Mouse (Mus musculus): Measurements from ENCODE around the gene Brix1. TPM values are rescaled to one million over a fixed set of nuclear protein-coding genes. Genes with fewer than 3 reads are reported as not detected.

Brix1 gene
- polyA plus RNA-seq, 1 experiment = 48.2 TPM

GRCm38 (mm10) chr15:10495944-10496343 lies 10.2 kb upstream of the Brix1 start:
- peaks cover 38% of the 10 kb centered on the region for H3K36me3 ChIP-seq (replicated peaks; ENCODE audit: low read length)

GRCm38 (mm10) chr15:10490101-10490500 lies 4.4 kb upstream of the Brix1 start:
- peaks cover 57% of the 10 kb centered on the region for H3K36me3 ChIP-seq (replicated peaks; ENCODE audit: low read length)
- H3K27me3 ChIP-seq (replicated peaks) = no peaks in the 10 kb centered on the region
- no peak for TF ChIP-seq FLI1 (IDR thresholded peaks at IDR 0.05; ENCODE audit: low read length)
- no peak for TF ChIP-seq GATA1 (IDR thresholded peaks at IDR 0.05; ENCODE audit: borderline replicate concordance, low read length)
- peaks cover 10% of the 10 kb centered on the region for H3K4me1 ChIP-seq
- H3K9me3 ChIP-seq = no peaks in the 10 kb centered on the region
- no peak overlapping the region for H3K4me3 ChIP-seq (replicated peaks)

More at GRCm38 (mm10) chr15:10495944-10496343, 10.2 kb upstream of the Brix1 start:
- peaks cover 5% of the 10 kb centered on the region for H3K4me1 ChIP-seq
- TF ChIP-seq FLI1 (IDR thresholded peaks at IDR 0.05; ENCODE audit: low read length) (no peak), GATA1 (IDR thresholded peaks at IDR 0.05; ENCODE audit: borderline replicate concordance, low read length) (no peak)
- no peaks in the 10 kb centered on the region for H3K9me3 ChIP-seq
- H3K4me3 ChIP-seq (replicated peaks) = no peak overlapping the region
- H3K27me3 ChIP-seq (replicated peaks) = no peaks in the 10 kb centered on the region

GRCm38 (mm10) chr15:10487246-10487645 lies 1.5 kb upstream of the Brix1 start:
- Histone ChIP-seq H3K4me3 (replicated peaks) (peak overlapping the region; percentile 91), H3K4me1 (peaks cover 20% of the 10 kb centered on the region), H3K9me3 (no peaks in the 10 kb centered on the region), H3K27me3 (replicated peaks) (no peaks in the 10 kb centered on the region), H3K36me3 (replicated peaks; ENCODE audit: low read length) (peaks cover 50% of the 10 kb centered on the region)
- TF ChIP-seq FLI1 (IDR thresholded peaks at IDR 0.05; ENCODE audit: low read length) = no peak
- TF ChIP-seq GATA1 (IDR thresholded peaks at IDR 0.05; ENCODE audit: borderline replicate concordance, low read length) = no peak

GRCm38 (mm10) chr15:10486365-10486839 lies 655 bp upstream of the Brix1 start:
- Histone ChIP-seq H3K36me3 (replicated peaks; ENCODE audit: low read length) (peaks cover 49% of the 10 kb centered on the region), H3K4me3 (replicated peaks) (peak overlapping the region; percentile 91), H3K27me3 (replicated peaks) (no peaks in the 10 kb centered on the region)

GRCm38 (mm10) chr15:10470941-10471340 lies 14.8 kb downstream of the Brix1 start:
- peak overlapping the region; percentile 94 for H3K4me3 ChIP-seq (replicated peaks)
- H3K9me3 ChIP-seq = no peaks in the 10 kb centered on the region
- no peak for TF ChIP-seq FLI1 (IDR thresholded peaks at IDR 0.05; ENCODE audit: low read length)
- H3K27me3 ChIP-seq (replicated peaks) = no peaks in the 10 kb centered on the region
- peaks cover 24% of the 10 kb centered on the region for H3K36me3 ChIP-seq (replicated peaks; ENCODE audit: low read length)
- peaks cover 29% of the 10 kb centered on the region for H3K4me1 ChIP-seq

More at GRCm38 (mm10) chr15:10486365-10486839, 655 bp upstream of the Brix1 start:
- H3K4me1 ChIP-seq = peaks cover 20% of the 10 kb centered on the region
- H3K9me3 ChIP-seq = no peaks in the 10 kb centered on the region
- TF ChIP-seq GATA1 (IDR thresholded peaks at IDR 0.05; ENCODE audit: borderline replicate concordance, low read length) = no peak
- no peak for TF ChIP-seq FLI1 (IDR thresholded peaks at IDR 0.05; ENCODE audit: low read length)

- H3K36me3 ChIP-seq (replicated peaks; ENCODE audit: low read length) = peaks cover 21% of the 10 kb centered on the region
- H3K4me1 ChIP-seq = peaks cover 32% of the 10 kb centered on the region
- TF ChIP-seq FLI1 (IDR thresholded peaks at IDR 0.05; ENCODE audit: low read length) (no peak), GATA1 (IDR thresholded peaks at IDR 0.05; ENCODE audit: borderline replicate concordance, low read length) (no peak)
- H3K4me3 ChIP-seq (replicated peaks) = peak within 1 kb of the TSS; percentile 94
- no peaks in the 10 kb centered on the region for H3K9me3 ChIP-seq
- H3K27me3 ChIP-seq (replicated peaks) = no peaks in the 10 kb centered on the region
Measured at GRCm38 (mm10) chr15:10470151-10470831, 15.5 kb downstream of the Brix1 start, which contains the start of gene Dnajc21. Gene Dnajc21 (minus strand): TSS chr15:10470516.

- no peaks in the 10 kb centered on the region for H3K9me3 ChIP-seq
- H3K27me3 ChIP-seq (replicated peaks) = no peaks in the 10 kb centered on the region
- H3K4me1 ChIP-seq = peaks cover 38% of the 10 kb centered on the region
- no peak for TF ChIP-seq FLI1 (IDR thresholded peaks at IDR 0.05; ENCODE audit: low read length)
- TF ChIP-seq GATA1 (IDR thresholded peaks at IDR 0.05; ENCODE audit: borderline replicate concordance, low read length) = no peak
- peak overlapping the region; percentile 94 for H3K4me3 ChIP-seq (replicated peaks)
- H3K36me3 ChIP-seq (replicated peaks; ENCODE audit: low read length) = peaks cover 20% of the 10 kb centered on the region
Measured at GRCm38 (mm10) chr15:10469641-10470150, 16.1 kb downstream of the Brix1 start.

GRCm38 (mm10) chr15:10468761-10469160 lies 17.0 kb downstream of the Brix1 start:
- H3K27me3 ChIP-seq (replicated peaks) = no peaks in the 10 kb centered on the region
- H3K4me3 ChIP-seq (replicated peaks) = peak overlapping the region; percentile 73
- TF ChIP-seq FLI1 (IDR thresholded peaks at IDR 0.05; ENCODE audit: low read length) (no peak), GATA1 (IDR thresholded peaks at IDR 0.05; ENCODE audit: borderline replicate concordance, low read length) (no peak)

GRCm38 (mm10) chr15:10464678-10465077 lies 21.1 kb downstream of the Brix1 start:
- TF ChIP-seq FLI1 (IDR thresholded peaks at IDR 0.05; ENCODE audit: low read length) = no peak
- no peak for TF ChIP-seq GATA1 (IDR thresholded peaks at IDR 0.05; ENCODE audit: borderline replicate concordance, low read length)
- no peaks in the 10 kb centered on the region for H3K27me3 ChIP-seq (replicated peaks)
- H3K36me3 ChIP-seq (replicated peaks; ENCODE audit: low read length) = peaks cover 38% of the 10 kb centered on the region
- H3K9me3 ChIP-seq = no peaks in the 10 kb centered on the region
- peaks cover 54% of the 10 kb centered on the region for H3K4me1 ChIP-seq
- no peak overlapping the region for H3K4me3 ChIP-seq (replicated peaks)

More at GRCm38 (mm10) chr15:10468761-10469160, 17.0 kb downstream of the Brix1 start:
- Histone ChIP-seq H3K9me3 (no peaks in the 10 kb centered on the region), H3K4me1 (peaks cover 47% of the 10 kb centered on the region), H3K36me3 (replicated peaks; ENCODE audit: low read length) (peaks cover 16% of the 10 kb centered on the region)

GRCm38 (mm10) chr15:10463555-10463954 lies 22.2 kb downstream of the Brix1 start:
- no peaks in the 10 kb centered on the region for H3K27me3 ChIP-seq (replicated peaks)
- peak overlapping the region; percentile 20 for H3K4me3 ChIP-seq (replicated peaks)
- peaks cover 48% of the 10 kb centered on the region for H3K36me3 ChIP-seq (replicated peaks; ENCODE audit: low read length)
- no peak for TF ChIP-seq FLI1 (IDR thresholded peaks at IDR 0.05; ENCODE audit: low read length)
- TF ChIP-seq GATA1 (IDR thresholded peaks at IDR 0.05; ENCODE audit: borderline replicate concordance, low read length) = no peak
- H3K9me3 ChIP-seq = no peaks in the 10 kb centered on the region
- peaks cover 48% of the 10 kb centered on the region for H3K4me1 ChIP-seq
